Mouse (Mus musculus): ENCODE data around the gene Col24a1. TPM values are rescaled to one million over a fixed set of nuclear protein-coding genes. Genes with fewer than 3 reads are reported as not detected.
"Not testable (repeated sequence)": the region's sequence is repeated elsewhere in the genome, so short reads cannot be mapped to it uniquely, and the experiment has no call there.

Col24a1 gene
- total RNA-seq, 2 experiments from 2014 or later: 1.7 to 4.4 TPM

DNA sequence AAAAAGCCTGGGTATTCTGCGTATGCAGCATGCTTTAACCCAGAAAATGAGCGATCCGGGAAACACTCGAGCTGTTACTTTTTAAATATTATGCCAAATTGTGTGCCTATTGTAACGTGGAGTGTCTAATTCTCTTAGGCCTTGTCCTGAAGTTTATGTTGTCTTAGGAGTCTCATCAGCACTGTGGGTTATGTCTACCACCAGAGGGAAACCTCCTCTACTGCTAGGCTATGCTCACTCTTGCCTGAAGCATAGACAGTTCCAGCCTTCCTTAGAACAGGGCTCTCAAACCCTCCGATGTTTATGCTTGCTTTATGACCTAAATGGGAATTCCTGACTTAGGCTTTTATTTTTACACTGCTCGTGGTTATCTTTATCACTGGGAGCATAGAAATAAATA lies 146.8 kb downstream of the Col24a1 start:
- intact Hi-C loops (cut with DNase I): no loop called here
- no peak for DNase-seq (ENCODE audit: low spot score in 2 of 2)

DNA sequence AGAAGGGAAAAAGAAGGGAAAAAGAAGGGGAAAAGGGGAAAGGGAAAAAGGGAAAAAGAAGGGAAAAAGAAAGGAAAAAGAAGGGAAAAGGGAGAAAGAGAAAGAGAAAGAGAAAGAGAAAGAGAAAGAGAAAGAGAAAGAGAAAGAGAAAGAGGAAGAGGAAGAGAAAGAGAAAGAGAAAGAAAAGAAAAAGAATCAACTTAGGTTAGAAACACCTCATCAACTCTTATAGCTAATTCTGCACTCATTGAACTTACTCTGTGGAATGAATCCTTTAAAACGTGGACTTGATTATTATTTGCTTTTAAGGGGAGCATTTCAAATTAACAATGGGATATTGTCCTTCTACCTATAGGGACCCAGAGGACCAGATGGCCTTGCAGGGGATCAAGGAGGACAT lies 148.7 kb downstream of the Col24a1 start:
- DNase-seq (ENCODE audit: low spot score in 2 of 2): no peak
- intact Hi-C loops (cut with DNase I): no loop called here

DNA sequence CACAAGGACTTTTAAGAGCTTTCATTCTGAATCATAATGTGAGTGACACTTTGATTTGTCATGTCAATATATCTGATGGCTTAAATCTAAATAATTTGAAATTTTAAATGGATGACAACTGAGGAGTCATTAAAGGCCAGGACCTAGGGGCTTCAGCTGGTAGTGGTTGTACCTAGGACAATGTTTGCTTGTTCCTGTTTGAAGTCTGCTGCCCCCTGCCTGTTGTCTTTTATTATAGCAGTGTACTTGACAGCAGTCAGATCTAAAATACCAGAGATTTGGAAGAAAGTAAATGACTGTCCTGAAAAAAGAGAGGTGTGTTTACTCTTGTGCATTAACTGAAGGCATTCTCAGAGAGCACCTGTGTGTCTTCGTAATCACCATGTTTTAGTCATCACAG lies 150.0 kb downstream of the Col24a1 start:
- intact Hi-C loops (cut with DNase I): no loop called here
- peak; percentile 12 to 50 for DNase-seq (ENCODE audit: low spot score in 2 of 2)

DNA sequence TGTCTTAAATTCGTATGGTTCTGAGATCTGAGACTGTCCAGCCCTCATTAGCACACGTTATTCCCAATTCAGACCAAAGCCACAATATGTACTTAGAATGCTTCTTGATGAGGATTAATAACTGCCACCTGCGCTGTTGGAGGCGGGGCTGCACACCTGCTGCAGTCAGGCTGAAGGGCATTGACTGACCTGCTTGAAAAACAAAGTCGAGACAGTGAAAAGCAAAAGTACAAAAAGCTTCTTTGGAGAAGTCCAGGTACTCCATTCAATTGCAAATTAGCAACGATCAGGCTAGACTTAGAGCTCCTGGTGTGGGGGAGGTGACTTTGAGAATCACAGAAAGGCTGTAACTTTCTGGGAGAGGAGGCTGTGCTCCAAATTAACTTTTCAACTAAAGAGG lies 150.9 kb downstream of the Col24a1 start:
- DNase-seq (ENCODE audit: low spot score in 2 of 2); intact Hi-C loops (cut with DNase I): not testable (repeated sequence)

DNA sequence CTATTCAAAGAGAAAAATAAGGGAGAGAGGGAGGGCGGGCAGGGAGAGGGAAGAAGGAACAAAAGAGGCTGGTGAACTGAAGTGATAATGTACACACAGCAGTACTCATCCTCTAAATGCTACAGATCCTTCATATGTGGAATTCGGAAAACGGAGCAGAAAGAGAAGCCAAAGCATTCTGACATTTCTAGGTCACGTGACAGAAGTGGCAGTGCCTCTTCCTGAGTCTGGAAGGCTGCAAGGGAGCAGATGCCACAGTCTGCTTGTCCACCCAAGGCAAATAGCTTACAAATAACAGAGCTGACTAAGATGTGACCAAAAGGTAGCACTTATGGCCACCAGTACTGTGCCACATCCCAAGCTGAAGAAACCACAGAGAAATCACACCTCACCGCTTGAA lies 164.8 kb downstream of the Col24a1 start:
- DNase-seq (ENCODE audit: low spot score in 2 of 2): no peak
- intact Hi-C loops (cut with DNase I): no loop called here

DNA sequence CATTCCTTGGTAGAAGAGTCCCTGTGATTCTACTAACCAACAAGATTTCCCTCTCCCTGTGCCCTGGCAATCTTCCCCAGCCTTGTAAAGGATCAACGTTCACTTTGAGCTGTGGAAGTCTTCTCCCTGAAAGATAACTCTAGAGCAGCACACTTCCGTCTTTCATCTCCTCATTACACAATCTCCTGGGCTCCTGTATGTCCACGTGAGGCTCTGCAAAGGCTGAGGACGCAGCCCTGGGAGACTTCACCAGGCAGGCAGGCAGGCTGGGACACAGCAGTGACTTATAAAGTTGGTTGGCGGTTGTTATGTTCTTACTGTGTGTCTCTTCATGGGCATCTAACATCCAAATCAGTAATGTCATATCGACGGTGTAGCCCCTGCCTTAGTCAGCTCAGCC lies 170.1 kb downstream of the Col24a1 start:
- intact Hi-C loops (cut with DNase I): no loop called here
- DNase-seq (ENCODE audit: low spot score in 2 of 2): no peak

DNA sequence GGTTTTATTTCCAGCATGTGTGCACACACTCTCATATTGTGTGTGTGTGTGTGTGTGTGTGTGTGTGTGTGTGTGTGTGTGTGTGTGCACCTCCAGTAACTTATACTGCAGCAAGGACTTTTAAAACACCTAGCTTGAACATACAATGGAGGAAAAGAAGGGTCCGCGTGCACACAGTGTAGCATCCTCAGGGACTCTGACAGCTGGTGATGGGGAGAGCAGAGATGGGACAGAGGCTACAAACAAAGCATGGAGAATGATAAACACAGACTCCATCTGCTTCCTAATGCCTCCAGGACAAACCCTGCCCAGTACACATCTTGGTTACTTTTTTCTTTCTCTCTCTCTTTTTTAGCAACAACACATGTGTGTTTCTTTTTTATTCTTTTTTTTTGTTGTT lies 171.5 kb downstream of the Col24a1 start:
- no peak for DNase-seq (ENCODE audit: low spot score in 2 of 2)
- intact Hi-C loops (cut with DNase I): no loop called here

DNA sequence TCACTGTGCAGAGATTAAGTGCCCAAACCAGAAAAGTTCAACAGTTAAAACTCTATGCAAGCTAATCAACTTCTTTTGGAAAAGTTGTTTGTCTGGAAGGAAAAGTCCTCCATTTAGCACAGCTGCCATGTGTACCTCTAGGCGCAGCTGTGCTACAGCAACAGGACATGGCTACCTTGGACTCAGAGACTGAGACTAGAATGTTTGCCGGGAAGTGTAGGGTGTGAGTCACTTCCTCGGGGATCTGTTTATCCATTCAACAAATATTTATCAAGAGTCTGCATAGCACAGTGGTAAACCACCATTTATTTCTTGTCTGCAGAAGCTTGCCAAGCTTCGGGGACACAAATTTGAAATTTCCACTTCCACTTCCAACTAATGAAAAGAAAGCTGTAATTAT lies 178.8 kb downstream of the Col24a1 start:
- no peak for DNase-seq (ENCODE audit: low spot score in 2 of 2)
- intact Hi-C loops (cut with DNase I): no loop called here

DNA sequence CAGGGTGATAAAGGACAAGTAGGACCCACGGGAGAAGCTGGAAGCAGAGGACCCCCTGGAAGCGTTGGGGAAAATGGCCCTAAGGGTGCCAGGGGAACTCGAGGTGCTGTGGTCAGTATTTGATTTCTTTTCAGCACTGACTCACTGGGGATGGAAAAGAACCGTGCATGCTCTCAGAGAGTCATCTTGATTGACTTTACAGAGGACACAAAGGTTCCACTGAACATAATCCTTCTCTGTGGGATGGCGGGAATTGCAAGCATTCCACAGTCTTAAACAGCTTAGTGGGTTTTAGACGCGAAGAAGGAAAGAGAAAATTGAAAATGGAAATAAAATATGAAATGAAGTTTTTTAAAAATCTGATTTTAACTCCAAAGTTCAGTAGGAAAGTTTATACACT lies 181.9 kb downstream of the Col24a1 start:
- no peak for DNase-seq (ENCODE audit: low spot score in 2 of 2)
- intact Hi-C loops (cut with DNase I): no loop called here

GRCm38 (mm10) chr3:145476634-145477033 lies 184.4 kb downstream of the Col24a1 start:
- intact Hi-C loops (cut with DNase I): no loop called here
- no peak for DNase-seq (ENCODE audit: low spot score in 2 of 2)

DNA sequence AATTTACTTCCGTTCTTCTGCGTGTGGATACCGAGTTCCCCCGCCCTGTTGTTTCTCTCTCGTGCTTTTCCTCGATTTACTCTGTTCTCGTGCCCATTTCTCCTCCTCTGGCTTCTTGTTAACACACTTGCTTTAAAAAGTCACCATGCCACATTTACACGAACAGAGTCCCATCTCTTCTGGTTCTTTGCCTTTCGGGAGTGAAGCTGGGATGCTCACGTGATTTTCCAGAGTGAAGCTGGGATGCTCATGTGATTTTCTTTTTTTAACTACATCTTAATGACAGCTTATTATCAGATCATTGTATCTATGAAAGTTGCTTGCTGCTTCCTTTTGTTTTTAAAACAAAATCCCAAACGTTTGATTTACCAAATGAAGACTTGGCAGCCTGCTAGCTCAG lies 184.8 kb downstream of the Col24a1 start:
- DNase-seq (ENCODE audit: low spot score in 2 of 2): no peak
- intact Hi-C loops (cut with DNase I): no loop called here

- intact Hi-C loops (cut with DNase I): no loop called here
- no peak for DNase-seq (ENCODE audit: low spot score in 2 of 2)
These were observed 186.2 kb downstream of the Col24a1 start for GRCm38 (mm10) chr3:145478446-145478845.

DNA sequence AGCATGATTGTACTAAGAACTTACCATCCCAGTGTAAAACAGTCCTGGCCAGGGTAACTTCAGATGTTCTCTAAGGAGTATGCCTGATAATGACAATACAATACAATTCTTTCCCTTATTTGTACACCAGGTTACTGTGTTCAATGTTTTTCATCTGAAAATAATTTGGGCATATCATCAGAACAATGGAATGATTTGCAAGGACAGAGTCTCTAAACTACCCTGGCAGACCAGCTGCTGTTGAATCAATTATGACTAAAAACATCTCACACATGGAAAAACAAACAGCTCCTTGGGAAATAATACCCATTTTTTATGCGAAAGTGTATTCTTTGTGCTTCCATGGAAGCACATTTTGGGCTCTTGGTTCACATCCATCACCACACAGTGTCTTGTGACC lies 198.0 kb downstream of the Col24a1 start:
- intact Hi-C loops (cut with DNase I): no loop called here
- DNase-seq (ENCODE audit: low spot score in 2 of 2): no peak

DNA sequence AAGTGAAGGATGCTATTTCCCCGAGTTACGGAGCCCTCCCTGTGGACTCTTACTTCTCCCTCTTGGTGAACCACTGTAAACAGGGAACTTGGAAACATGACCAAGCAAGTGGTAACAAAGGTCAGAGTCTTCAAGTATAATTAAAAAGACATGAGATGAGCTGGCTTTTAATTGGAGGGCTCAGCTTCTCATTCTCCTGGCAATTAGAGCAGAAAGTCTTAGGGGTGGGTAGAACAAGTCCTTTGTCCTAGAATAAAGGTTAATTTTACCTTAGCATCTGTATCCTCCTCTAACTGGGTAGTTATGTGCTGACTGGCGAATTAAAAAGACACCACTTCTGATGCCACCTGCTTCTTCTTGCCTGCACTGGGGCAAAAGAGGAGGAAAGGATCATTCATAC lies 199.1 kb downstream of the Col24a1 start:
- DNase-seq (ENCODE audit: low spot score in 2 of 2): no peak

DNA sequence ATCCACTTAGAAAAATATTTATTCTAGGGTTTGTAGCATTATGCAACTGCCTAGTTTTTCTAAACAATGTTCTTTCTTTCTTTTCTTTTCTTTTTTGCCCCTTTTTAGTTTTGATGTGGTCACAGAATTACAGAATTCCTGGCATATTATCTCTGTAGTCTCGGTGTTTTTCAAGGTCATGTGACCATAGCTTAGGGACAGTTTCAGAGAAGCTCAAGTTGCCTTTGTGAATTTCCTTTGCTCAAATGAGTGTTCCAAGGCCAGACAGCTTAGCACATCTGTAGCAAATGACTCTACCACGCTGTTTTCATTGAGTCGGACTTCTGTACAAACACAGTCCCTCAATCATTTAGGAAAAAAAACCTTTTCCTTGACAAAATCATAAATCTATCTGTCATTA lies 205.9 kb downstream of the Col24a1 start:
- DNase-seq (ENCODE audit: low spot score in 2 of 2): no peak
- intact Hi-C loops (cut with DNase I): no loop called here

More for the DNA sequence above, 199.1 kb downstream of the Col24a1 start:
- intact Hi-C loops (cut with DNase I): no loop called here

DNA sequence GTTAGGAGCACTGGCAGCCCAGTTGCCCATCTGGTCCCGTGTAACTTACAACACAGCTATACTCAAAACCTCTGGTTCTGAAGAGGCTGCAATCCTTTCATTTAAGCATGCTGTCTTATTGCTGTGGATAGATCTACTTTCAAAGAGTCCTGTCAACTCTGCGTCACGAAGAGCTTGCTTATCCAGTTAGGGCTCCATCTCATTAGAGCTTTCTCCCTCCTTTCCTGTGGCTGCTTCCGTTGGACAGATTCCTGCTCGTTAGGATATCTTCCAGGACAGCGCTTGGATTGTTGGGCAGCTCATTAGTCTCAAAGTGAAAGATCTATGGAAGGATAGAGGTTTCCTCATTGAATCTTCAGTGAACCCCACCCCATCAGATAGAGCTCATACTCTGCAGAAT lies 206.6 kb downstream of the Col24a1 start:
- intact Hi-C loops (cut with DNase I): no loop called here
- no peak for DNase-seq (ENCODE audit: low spot score in 2 of 2)

GRCm38 (mm10) chr3:145504830-145505229 lies 212.6 kb downstream of the Col24a1 start:
- intact Hi-C loops (cut with DNase I): no loop called here
- no peak for DNase-seq (ENCODE audit: low spot score in 2 of 2)

- no peak for DNase-seq (ENCODE audit: low spot score in 2 of 2)
- intact Hi-C loops (cut with DNase I): no loop called here
These were observed 216.3 kb downstream of the Col24a1 start for GRCm38 (mm10) chr3:145508550-145508949.

GRCm38 (mm10) chr3:145514197-145514596 lies 221.9 kb downstream of the Col24a1 start:
- DNase-seq (ENCODE audit: low spot score in 2 of 2): peak in 1 of 2 experiments; percentile 11
- intact Hi-C loops (cut with DNase I): no loop called here

- no peak for DNase-seq (ENCODE audit: low spot score in 2 of 2)
- intact Hi-C loops (cut with DNase I): no loop called here
These were observed 229.3 kb downstream of the Col24a1 start for GRCm38 (mm10) chr3:145521528-145522080.

GRCm38 (mm10) chr3:145522311-145522710 lies 230.0 kb downstream of the Col24a1 start:
- intact Hi-C loops (cut with DNase I): no loop called here
- DNase-seq (ENCODE audit: low spot score in 2 of 2): no peak

DNA sequence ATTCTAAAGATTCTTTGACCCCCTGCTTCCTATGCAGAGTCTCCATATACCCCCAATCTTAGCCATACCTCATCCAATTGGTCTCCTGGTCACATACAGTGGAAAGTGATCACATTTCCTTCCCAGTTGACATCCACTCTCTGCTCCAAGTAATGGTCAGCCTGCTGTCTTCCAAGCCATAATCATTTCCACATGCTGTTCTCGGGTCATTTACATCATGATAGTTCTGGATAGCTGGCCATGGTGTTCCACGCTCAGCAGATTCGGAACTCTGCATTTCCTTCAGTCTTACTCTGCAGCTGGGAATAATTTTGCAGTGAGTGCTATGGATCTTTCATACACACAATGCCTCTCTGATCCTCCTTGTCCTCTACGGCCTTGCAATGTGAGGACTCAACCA lies 233.0 kb downstream of the Col24a1 start:
- intact Hi-C loops (cut with DNase I): no loop called here
- DNase-seq (ENCODE audit: low spot score in 2 of 2): no peak

Measured in left cerebral cortex, postnatal 25 days (tissue).